Mouse (Mus musculus): Measurements from ENCODE around the gene Stra8.

Stra8 gene

GRCm38 (mm10) chr6:34939451-34939850 is 19.5 kb downstream of the Stra8 start:
- in situ Hi-C loops (cut with MboI; ENCODE audit: low sequenced_read_pairs), result no loop called here

GRCm38 (mm10) chr6:34941496-34941895 is 21.5 kb downstream of the Stra8 start:
- in situ Hi-C loops (cut with MboI; ENCODE audit: low sequenced_read_pairs), result no loop called here

GRCm38 (mm10) chr6:34942446-34942845 is 22.5 kb downstream of the Stra8 start:
- in situ Hi-C loops (cut with MboI; ENCODE audit: low sequenced_read_pairs), result no loop called here

GRCm38 (mm10) chr6:34943499-34943898 is 23.5 kb downstream of the Stra8 start:
- in situ Hi-C loops (cut with MboI; ENCODE audit: low sequenced_read_pairs), result no loop called here

- in situ Hi-C loops (cut with MboI; ENCODE audit: low sequenced_read_pairs), result no loop called here
Measured at GRCm38 (mm10) chr6:34946486-34947079, 26.6 kb downstream of the Stra8 start.

GRCm38 (mm10) chr6:34948461-34948860 is 28.5 kb downstream of the Stra8 start:
- in situ Hi-C loops (cut with MboI; ENCODE audit: low sequenced_read_pairs), result no loop called here

- in situ Hi-C loops (cut with MboI; ENCODE audit: low sequenced_read_pairs), result no loop called here
Measured at GRCm38 (mm10) chr6:34951518-34951917, 31.6 kb downstream of the Stra8 start.

- in situ Hi-C loops (cut with MboI; ENCODE audit: low sequenced_read_pairs), result no loop called here
Measured at GRCm38 (mm10) chr6:34951956-34952667, 32.1 kb downstream of the Stra8 start.

GRCm38 (mm10) chr6:34954926-34955861 is 35.2 kb downstream of the Stra8 start:
- in situ Hi-C loops (cut with MboI; ENCODE audit: low sequenced_read_pairs), result no loop called here

- in situ Hi-C loops (cut with MboI; ENCODE audit: low sequenced_read_pairs), result no loop called here
Measured at GRCm38 (mm10) chr6:34955862-34956241, 35.9 kb downstream of the Stra8 start.

GRCm38 (mm10) chr6:34959131-34959530 is 39.2 kb downstream of the Stra8 start:
- in situ Hi-C loops (cut with MboI; ENCODE audit: low sequenced_read_pairs), result no loop called here

- in situ Hi-C loops (cut with MboI; ENCODE audit: low sequenced_read_pairs), result no loop called here
Measured at GRCm38 (mm10) chr6:34964550-34964949, 44.6 kb downstream of the Stra8 start.

GRCm38 (mm10) chr6:34965819-34966539 is 46.0 kb downstream of the Stra8 start:
- in situ Hi-C loops (cut with MboI; ENCODE audit: low sequenced_read_pairs), result no loop called here

- in situ Hi-C loops (cut with MboI; ENCODE audit: low sequenced_read_pairs), result no loop called here
Measured at GRCm38 (mm10) chr6:34971181-34971580, 51.2 kb downstream of the Stra8 start.

GRCm38 (mm10) chr6:34979291-34979690 is 59.3 kb downstream of the Stra8 start:
- in situ Hi-C loops (cut with MboI; ENCODE audit: low sequenced_read_pairs), result no loop called here

- in situ Hi-C loops (cut with MboI; ENCODE audit: low sequenced_read_pairs), result no loop called here
Measured at GRCm38 (mm10) chr6:34980661-34981060, 60.7 kb downstream of the Stra8 start.

GRCm38 (mm10) chr6:34987085-34987645 is 67.2 kb downstream of the Stra8 start:
- in situ Hi-C loops (cut with MboI; ENCODE audit: low sequenced_read_pairs), result no loop called here

GRCm38 (mm10) chr6:34988081-34988761 is 68.3 kb downstream of the Stra8 start, which contains the start of gene Slc23a4:
Gene Slc23a4, minus strand, starts transcription at chr6:34988404.
- in situ Hi-C loops (cut with MboI; ENCODE audit: low sequenced_read_pairs), result no loop called here

All from CH12F3 (cell line).